Mouse (Mus musculus): ENCODE results near the gene Gdpgp1.

Gene Gdpgp1

GRCm38 (mm10) chr7:80232489-80233029, at the start of gene Gdpgp1, which contains the start of gene Cib1:
Gene Gdpgp1 (plus strand): TSS chr7:80232865.
Gene Cib1 (minus strand): TSS chr7:80232813.
- peak; percentile 93 to 96 for DNase-seq (ENCODE audit: low read depth in 1 of 2, low spot score in 2 of 2)

- DNase-seq (ENCODE audit: low read depth in 1 of 2, low spot score in 2 of 2), result no peak
Observed at GRCm38 (mm10) chr7:80183466-80183865, 49.2 kb upstream of the Gdpgp1 start.

DNA sequence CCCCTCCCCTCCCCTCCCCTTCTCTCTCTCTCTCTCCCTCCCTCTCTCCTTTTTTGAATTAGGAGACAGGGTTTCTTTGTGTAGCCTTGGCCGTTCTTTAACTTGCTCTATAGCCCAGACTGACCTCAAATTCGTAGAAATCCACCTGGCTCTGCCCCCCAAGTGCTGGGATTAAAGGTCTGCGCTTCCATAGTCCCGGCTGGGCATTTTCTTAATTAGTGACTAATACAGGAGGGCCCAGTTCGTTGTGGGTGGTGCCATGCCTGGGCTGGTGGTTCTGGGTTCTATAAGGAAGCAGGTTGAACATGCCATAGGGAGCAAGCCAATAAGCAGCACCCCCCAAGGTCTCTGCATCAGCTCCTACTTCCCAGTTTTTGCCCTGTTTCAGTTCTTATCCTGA, 48.7 kb upstream of the Gdpgp1 start:
- no peak for DNase-seq (ENCODE audit: low read depth in 1 of 2, low spot score in 2 of 2)

DNA sequence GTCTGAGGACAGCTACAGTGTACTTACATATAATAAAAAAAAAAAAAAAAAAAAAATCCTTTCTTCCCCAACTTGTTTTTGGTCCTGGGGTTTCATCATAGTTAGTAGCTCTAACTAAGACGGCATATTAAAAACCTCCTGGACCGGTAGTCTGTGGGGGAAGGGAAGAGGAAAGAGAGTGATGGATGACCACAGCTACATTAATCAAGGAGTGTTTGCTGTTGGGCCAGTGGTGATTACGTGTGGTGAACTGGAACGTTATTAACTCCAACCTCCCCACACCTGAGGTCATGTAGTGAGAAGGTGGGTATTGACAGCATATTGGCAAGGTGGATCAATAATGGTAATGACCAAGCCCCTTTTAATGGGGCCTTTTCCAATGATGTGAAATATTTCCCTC, 48.1 kb upstream of the Gdpgp1 start:
- no peak for DNase-seq (ENCODE audit: low read depth in 1 of 2, low spot score in 2 of 2)

- DNase-seq (ENCODE audit: low read depth in 1 of 2, low spot score in 2 of 2), result no peak
Observed at GRCm38 (mm10) chr7:80184968-80185367, 47.7 kb upstream of the Gdpgp1 start.

- no peak for DNase-seq (ENCODE audit: low read depth in 1 of 2, low spot score in 2 of 2)
Observed at GRCm38 (mm10) chr7:80186021-80186420, 46.6 kb upstream of the Gdpgp1 start.

DNA sequence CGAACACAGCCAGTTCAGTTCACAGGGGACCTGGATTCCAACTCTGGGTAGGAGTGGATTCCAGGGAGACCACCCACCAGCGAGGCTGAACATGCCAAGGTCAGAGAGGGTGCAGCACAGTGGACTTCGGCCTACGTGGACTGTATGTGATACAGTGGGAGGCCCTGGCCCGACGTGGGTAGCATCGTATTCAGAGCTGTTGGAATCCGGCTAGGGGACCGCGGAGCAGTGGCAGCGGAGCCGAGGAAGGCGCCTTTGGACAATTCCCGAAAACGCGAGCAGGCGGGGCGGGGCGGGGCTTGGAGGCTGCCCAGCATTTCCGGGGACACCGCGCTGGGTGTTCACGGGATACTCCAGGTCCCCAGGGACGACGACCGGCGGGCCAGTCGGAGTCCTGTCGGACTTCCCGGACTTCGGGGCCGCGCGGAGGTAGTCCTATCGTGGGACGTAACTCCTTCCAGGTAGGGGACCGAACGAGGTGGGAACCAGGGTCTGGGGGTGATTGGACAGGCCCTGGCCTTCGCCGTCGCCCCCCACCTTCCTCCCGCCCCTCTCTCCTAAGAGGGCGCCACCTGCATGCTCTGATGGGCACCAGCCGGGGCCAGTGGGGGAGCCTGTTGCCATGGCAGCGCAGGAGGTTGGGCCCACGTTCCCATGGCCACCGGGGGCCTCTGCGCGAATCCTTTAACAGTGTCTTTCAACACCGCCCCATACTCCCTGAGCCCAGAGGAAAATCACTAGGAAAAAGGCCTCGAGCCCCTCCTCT, 46.0 kb upstream of the Gdpgp1 start, which contains the start of gene Sema4b:
Sema4b (plus strand) TSS at position 311 of the 766 bp plus-strand sequence.
- no peak for DNase-seq (ENCODE audit: low read depth in 1 of 2, low spot score in 2 of 2)

DNA sequence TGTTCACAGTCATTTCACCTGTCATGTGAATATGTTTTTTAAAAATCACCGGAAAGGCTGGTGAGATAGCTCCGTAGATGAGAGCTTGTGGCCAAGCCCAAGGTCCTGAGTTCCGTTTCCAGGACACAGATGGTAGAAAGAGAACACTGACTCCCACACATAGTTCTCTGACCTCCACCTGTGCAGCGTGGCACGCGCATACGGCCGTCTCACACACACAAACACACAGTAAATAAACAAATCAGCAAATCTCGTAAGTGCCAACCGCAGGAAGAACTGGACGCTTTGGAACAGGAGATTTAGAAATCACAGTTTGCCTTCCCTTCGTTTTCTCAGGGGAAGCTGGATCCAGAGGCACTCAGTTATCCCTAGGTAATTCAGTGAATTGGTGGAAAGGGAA, 45.2 kb upstream of the Gdpgp1 start:
- DNase-seq (ENCODE audit: low read depth in 1 of 2, low spot score in 2 of 2), result no peak

GRCm38 (mm10) chr7:80188579-80189125, 44.0 kb upstream of the Gdpgp1 start:
- DNase-seq (ENCODE audit: low read depth in 1 of 2, low spot score in 2 of 2), result no peak

DNA sequence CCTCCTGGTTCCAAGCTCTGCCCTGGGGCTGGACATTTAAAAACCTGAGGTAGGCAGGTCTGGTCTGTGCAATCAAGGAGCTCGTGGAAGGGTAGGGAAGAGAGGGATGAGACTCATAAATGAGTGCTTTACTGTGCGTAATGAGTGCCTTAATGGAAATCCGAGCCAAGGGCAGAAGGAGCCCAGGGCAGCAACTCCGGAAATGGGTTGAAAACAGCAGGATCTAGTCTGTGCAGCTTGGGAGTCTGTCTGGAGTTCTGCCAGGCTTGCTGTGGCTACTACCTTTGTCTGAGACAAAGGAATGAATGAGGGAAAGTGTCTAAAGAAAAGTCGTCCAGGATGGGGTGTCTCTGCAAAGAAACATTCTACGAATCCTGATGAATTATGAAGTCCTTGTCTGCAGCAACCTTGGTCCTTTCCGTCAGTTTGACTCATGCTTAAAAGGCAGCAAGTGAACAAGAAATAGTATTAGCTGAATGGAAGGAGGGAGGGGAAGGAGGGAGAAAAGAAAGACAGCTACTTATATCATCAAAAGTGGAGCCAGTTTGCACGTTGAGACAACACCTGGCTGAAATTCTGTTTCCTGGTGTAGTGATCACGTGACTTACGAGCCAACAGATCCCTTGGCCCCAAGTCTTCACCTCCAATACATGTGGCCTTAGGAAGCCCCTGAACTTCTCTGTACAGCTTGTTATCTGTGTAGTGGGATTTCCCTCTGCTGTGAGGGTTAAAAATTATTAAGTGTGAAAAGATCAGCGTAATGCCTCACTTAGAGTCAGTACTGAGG, 43.3 kb upstream of the Gdpgp1 start:
- no peak for DNase-seq (ENCODE audit: low read depth in 1 of 2, low spot score in 2 of 2)

DNA sequence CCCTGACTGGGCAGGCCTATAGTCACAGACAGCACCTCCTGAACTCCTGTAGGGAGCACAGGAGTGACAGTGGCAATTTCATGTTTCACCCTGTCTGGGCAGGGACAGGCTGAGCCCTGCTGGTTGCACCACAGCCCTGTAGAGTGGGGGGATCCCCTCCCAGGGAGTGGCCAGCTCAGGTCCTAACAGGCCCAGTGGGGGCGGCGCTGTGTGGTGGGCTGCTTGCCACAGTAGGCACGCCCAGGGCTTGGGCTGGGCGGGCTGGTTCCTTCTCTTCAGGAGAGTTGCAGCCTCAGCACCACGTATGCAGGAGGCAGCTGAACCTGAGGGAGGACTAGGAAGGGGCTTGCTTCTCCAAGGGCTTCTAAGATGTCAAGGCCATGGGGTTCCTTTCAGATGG, 41.2 kb upstream of the Gdpgp1 start:
- peak; percentile 35 to 48 for DNase-seq (ENCODE audit: low read depth in 1 of 2, low spot score in 2 of 2)

GRCm38 (mm10) chr7:80192226-80193061, 40.2 kb upstream of the Gdpgp1 start:
- peak in 1 of 2 experiments; percentile 49 for DNase-seq (ENCODE audit: low read depth in 1 of 2, low spot score in 2 of 2)

DNA sequence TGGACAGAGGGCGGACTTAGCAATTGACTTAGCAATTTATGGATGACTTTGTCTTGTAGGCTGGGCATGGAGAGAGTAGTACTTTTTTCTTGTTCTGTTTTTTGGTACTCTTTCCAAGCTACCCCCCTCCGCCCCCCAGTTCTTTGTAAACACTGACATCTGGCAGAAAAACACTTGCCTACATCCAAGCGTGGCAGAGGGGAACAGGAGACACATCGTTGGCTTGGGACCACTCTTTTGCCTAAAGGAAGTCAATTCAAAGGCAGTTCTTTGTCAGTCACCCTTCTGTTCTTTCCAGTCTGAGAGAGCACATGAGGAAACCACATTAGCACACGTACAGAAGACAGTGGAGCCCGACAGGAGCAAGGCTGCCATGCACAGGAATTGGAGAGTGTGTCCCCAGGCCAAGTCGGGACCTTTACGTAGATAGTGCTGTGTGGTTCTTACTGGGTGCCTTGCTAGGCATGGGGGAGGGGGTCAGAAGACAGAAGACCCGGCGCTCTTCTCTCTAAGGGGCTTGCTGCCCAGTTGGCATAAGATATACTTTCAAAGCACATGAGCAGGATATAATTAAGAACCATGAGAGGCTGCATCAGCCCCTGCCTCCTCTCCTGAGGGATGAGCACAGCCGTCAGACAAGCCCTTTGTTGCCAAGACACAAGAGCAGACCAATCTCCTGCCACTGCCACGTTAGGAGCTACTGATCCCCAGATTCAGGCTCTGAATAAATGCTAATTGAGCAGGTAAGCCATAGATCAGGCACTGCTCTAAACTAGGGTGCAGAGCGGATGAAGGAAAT, 38.5 kb upstream of the Gdpgp1 start:
- no peak for DNase-seq (ENCODE audit: low read depth in 1 of 2, low spot score in 2 of 2)

GRCm38 (mm10) chr7:80195146-80195545, 37.5 kb upstream of the Gdpgp1 start:
- no peak for DNase-seq (ENCODE audit: low read depth in 1 of 2, low spot score in 2 of 2)

DNA sequence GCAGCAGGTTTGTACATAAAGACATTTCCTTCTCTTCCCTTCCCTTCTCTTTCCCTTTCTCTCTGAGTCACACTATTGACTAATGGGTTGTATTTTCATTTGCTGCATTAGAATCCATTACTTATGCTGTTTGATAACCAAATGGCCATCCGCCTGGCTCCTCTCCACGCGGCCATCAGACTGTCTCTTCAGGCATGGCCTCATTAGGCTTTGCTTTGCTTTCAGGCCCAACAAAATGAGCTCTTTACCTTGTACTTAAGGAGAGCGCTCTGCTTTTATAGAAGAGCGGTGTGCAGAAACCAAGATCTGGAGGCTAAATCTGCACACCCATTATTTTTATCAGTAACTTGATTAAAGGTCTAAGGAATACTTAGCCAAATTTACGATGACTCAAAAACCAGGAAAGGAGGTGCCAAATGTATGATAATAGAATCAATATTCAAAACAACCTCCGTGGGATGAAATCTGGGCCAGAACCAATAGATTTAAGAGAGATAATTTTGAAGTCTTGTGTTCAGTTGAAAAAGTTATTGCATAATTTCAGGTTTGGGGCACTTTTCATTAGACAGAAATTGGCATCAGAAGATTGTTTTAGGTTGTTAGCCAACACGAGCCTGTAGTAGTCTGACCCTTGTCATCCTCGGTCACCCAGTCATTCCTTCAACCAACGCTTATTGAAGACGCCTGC, 36.9 kb upstream of the Gdpgp1 start:
- DNase-seq (ENCODE audit: low read depth in 1 of 2, low spot score in 2 of 2), result no peak

- no peak for DNase-seq (ENCODE audit: low read depth in 1 of 2, low spot score in 2 of 2)
Observed at GRCm38 (mm10) chr7:80197371-80197770, 35.3 kb upstream of the Gdpgp1 start.

- DNase-seq (ENCODE audit: low read depth in 1 of 2, low spot score in 2 of 2), result peak in 1 of 2 experiments; percentile 49
Observed at GRCm38 (mm10) chr7:80197941-80198778, 34.5 kb upstream of the Gdpgp1 start.

DNA sequence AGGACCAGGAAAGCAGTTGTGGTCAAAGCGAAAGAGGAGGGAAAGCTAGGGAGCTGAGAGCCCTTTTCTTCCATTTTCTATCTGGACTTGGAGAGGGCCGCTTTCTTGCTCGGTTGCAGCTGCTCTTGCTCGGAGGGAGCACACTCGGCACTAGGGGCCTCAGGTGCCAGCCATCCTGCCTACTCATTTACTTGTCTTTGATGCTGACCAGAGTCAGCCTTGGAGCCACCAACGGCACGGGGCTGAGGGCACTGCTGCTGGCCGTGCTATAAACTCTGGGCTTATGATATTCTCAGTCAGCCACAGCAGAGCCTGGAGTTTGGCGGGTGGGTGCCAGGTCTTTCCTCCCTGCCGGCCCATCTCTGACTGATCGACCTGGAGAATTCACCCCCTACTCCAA, 33.8 kb upstream of the Gdpgp1 start:
- no peak for DNase-seq (ENCODE audit: low read depth in 1 of 2, low spot score in 2 of 2)
